Mouse (Mus musculus) heart, adult 8-10 months (tissue): ENCODE data around the gene Ripor2. TPM values are rescaled to one million over a fixed set of nuclear protein-coding genes. Genes with fewer than 3 reads are reported as not detected.
A peak's percentile ranks its signal among the peaks of the same experiment; 100 is the strongest.

Experiments used
- DNase-seq: peaks from one replicate; pipeline ENCODE4 v3.0.0; 2022; ENCODE audit warnings: low spot score
- total RNA-seq, 4 experiments: library from RNA; stranded (reverse); gene quantifications; 2 replicates each; pipeline ENCODE4 v1.2.4; 2022

Gene Ripor2
- total RNA-seq, 4 experiments from 2014 or later, result 3.9 to 11.7 (median 8.3) TPM

GRCm38 (mm10) chr13:24710968-24711367, 129.0 kb downstream of the Ripor2 start:
- DNase-seq, result no peak

DNA sequence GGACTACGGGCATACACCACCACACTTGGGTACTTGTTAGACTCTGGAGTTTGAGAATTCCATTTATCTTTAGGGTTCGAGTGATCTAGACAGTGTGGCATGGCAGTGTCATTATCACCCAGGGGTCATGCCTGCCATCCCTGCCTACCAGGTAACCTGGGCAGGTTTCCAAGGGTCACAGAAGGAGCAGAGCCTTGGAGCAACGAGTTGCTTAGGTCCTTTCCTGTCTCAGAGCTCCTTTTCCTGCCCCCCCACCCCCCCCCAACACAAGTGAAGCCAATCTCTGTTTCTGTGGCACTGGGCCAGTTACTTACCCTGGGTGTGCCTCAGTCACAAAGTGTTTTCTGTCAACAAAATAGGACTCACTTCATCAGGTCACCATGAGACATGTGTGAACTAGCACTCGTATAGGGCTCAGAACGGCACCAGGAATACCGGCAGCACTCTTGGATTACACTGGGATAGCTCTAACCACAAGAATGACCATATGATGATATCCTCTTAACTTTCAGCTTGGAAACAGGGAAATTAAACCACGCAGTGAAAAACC, 130.7 kb downstream of the Ripor2 start:
- no peak for DNase-seq

- DNase-seq, result peak; percentile 86
Measured at GRCm38 (mm10) chr13:24713434-24714000, 131.5 kb downstream of the Ripor2 start.

GRCm38 (mm10) chr13:24714360-24714885, 132.4 kb downstream of the Ripor2 start:
- no peak for DNase-seq

GRCm38 (mm10) chr13:24715601-24716000, 133.6 kb downstream of the Ripor2 start:
- no peak for DNase-seq

DNA sequence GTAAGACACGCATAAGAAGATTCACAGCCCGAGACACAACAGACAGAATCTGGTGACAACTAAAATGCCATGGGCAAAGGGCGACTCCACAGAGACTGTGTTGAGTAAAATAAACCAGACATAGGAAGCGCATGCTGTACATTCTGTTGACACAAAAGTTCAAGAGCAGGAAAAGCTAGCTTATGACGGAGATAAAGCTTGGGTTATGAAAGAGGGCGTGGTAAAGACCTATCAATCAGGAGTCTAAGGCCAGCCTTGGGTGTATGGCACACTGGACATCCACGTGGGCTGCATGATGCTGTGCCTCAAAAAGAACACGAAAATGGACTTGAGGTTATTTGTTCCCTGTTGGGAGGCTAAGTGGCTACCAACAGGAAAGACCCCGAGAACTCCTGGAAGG, 134.5 kb downstream of the Ripor2 start:
- DNase-seq, result no peak

- no peak for DNase-seq
Measured at GRCm38 (mm10) chr13:24717677-24718076, 135.7 kb downstream of the Ripor2 start.

DNA sequence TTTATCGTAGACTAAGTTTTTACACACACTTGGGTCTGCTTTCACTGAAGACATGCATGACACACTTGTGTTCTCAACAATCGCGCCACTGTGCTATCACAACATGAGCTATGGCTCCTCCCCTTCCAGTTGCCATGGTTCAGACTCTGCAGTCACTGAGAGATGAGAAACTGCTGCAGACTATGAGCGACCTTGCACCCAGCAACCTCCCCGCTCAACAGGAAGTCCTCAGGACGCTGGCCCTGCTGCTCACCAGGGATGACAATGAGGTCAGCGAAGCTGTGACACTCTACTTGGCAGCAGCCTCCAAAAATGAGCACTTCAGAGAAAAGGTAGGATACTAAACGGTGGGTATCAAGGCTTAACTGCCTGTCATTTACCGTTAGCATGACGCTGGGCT, 139.5 kb downstream of the Ripor2 start:
- no peak for DNase-seq

- no peak for DNase-seq
Measured at GRCm38 (mm10) chr13:24723699-24724394, 141.9 kb downstream of the Ripor2 start.

- DNase-seq, result no peak
Measured at GRCm38 (mm10) chr13:24724395-24724759, 142.4 kb downstream of the Ripor2 start.

GRCm38 (mm10) chr13:24729128-24729527, 147.1 kb downstream of the Ripor2 start:
- no peak for DNase-seq

DNA sequence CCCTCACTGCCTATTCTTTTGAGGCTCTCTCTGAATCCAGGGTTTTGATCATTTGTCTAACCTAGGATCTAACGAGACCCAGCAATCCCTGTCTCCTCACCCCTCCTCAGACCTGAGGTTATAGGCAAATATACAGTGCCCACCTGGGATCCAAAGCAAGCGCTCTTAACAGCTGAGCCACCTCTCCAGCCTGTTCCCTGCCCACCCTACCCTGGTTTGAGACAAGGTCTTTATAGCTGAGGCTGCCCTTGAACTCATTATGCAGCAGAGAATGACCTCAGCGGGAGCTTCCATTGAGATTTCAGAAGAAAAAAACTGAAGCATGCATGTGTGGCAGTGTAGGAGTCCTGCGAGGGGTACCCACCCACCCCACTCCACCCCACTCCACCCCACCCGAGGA, 152.5 kb downstream of the Ripor2 start:
- no peak for DNase-seq

DNA sequence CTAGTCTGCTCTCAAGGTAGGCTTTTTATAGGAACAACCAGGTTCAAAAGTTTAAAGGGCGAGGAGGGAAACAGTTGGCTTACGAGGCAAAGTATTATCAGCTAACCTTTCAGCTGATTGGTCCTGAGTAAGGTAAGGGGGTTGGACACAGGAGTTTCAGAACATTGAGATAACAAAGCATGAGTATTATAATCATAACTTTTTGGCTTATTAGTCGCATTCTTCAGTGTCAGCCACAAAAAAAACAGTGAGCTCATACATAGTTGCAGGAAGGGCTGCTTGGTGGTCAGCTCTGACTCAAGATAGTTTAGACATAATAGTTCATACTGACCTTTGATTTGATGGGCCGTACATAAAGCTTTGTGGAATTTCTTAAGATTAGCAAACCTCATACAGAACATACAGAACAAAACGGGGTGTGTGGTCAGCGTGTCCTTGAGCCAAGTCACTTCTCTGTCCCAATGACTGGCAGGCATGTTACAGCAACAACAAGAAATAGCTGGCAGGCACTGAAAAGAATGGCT, 153.7 kb downstream of the Ripor2 start:
- DNase-seq, result no peak

- DNase-seq, result no peak
Measured at GRCm38 (mm10) chr13:24741028-24741427, 159.0 kb downstream of the Ripor2 start, which contains the start of gene Armh2. Armh2 (plus strand) TSS chr13:24741232.

- peak; percentile 25 for DNase-seq
Measured at GRCm38 (mm10) chr13:24747823-24748222, 165.8 kb downstream of the Ripor2 start.

GRCm38 (mm10) chr13:24750807-24751206, 168.8 kb downstream of the Ripor2 start:
- no peak for DNase-seq

DNA sequence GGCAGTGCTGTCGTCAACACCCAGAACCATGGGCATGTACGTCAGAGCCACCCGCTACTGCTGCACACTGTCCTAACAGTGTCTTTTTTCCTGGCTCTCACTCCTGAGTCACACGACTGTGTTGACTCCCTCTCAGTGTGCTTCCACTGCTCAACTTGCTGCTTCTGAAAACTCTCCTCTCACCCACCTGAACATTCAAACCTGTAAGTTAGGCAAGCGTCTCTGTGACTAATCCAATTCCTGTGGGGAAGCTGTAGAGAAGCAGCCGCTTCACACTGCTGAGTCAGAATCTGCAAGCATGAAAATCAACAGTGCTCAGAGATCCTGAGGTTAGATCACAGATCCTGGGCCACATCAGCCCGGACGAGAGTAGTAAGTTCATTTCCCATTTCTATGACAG, 169.4 kb downstream of the Ripor2 start:
- no peak for DNase-seq

GRCm38 (mm10) chr13:24756756-24757155, 174.8 kb downstream of the Ripor2 start:
- no peak for DNase-seq

DNA sequence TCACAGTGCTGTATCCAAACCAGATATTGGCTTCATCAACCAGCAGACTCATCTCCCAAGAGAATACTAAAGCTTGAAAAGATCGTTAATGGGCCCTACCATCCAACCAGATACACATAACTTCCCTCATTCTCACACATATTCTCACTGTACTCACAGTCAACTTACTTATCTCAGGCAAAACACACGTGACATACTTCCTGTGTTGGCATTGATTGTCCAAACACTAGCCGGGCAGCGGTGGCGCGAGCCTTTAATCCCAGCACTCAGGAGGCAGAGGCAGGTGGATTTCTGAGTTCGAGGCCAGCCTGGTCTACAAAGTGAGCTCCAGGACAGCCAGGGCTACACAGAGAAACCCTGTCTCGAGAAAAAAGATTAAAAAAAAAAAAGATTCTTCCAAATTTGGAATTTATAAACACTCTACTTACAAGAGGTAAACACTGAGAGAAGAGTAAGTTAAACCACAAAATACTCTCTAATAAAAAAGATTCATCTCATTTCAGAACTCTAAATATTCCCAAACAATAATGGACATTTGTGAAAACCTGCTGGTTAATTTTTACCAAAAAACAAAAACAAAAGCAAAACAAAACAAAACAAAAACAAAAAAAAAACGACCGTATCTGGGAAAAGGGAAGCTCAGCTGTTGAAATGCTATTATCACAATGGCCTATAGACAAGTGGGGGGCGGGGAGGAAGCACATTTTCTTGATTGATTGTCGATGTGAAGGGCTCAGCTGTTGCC, 176.0 kb downstream of the Ripor2 start:
- no peak for DNase-seq

DNA sequence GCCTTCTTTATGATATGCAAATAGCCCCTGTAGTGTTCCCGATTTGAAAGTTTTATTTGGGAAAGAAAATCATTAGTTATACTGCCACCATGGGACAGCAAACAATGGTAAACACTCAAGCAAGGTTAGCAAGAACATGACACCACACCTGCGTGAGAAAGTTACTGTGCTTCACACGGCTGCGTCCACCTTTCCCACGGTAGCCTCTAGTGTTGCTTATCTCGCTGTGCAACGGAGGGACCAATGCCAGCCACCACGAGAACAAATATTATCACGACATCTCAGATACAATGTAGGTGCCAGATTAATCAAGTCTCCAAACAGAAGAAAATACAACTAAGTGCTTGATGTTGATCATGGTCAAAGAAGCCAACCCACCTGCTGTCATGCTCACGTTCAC, 177.5 kb downstream of the Ripor2 start:
- DNase-seq, result no peak

DNA sequence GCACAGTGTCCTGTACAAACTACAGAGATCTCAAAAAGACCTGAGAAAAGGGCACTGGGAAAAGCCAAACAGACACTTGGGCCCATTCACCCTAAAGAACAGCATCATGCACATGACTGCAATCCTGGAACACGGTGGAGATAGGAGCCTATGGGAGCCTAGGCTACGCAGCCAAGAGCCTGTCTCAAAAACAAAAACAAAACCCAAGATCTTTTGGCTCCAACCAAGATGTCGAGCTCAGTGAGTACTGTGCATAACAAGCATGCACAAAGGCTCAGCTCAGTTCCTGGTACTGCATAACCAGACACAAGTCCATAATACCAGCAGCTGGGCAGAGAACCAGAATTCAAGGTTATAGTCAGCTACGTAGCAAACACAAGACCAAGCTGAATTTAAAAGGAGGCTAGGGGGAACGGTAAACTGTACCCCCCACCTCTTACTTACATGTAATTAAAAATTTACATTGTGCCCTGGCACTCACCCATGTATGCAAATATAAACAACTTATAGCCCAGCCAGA, 178.4 kb downstream of the Ripor2 start:
- DNase-seq, result peak; percentile 21

GRCm38 (mm10) chr13:24761083-24761402, 179.1 kb downstream of the Ripor2 start:
- no peak for DNase-seq
